Mouse (Mus musculus) brain, embryonic 18.5 days (tissue): ENCODE data around the gene Teddm3.
"Not testable (repeated sequence)": the region's sequence is repeated elsewhere in the genome, so short reads cannot be mapped to it uniquely, and the experiment has no call there.

Experiments used
- DNase-seq: peaks from one replicate; pipeline ENCODE4 v3.0.0-alpha.2; 2012; ENCODE audit warnings: low read depth, low spot score

The Teddm3 gene

GRCm38 (mm10) chr16:21153900-21154299, at the start of gene Teddm3:
TSS of gene Teddm3 (minus strand) at chr16:21154000.
- not testable (repeated sequence) for DNase-seq

- DNase-seq: no peak
Observed at GRCm38 (mm10) chr16:21202731-21203130, 48.9 kb upstream of the Teddm3 start.

- no peak for DNase-seq
Observed at GRCm38 (mm10) chr16:21199426-21199825, 45.6 kb upstream of the Teddm3 start.

GRCm38 (mm10) chr16:21198529-21198928, 44.7 kb upstream of the Teddm3 start:
- DNase-seq: no peak

- no peak for DNase-seq
Observed at GRCm38 (mm10) chr16:21198006-21198405, 44.2 kb upstream of the Teddm3 start.

GRCm38 (mm10) chr16:21197542-21197941, 43.7 kb upstream of the Teddm3 start:
- no peak for DNase-seq

- DNase-seq: no peak
Observed at GRCm38 (mm10) chr16:21196576-21196975, 42.8 kb upstream of the Teddm3 start.

GRCm38 (mm10) chr16:21195260-21195866, 41.6 kb upstream of the Teddm3 start:
- DNase-seq: no peak

- no peak for DNase-seq
Observed at GRCm38 (mm10) chr16:21194182-21194581, 40.4 kb upstream of the Teddm3 start.

- peak; percentile 66 for DNase-seq
Observed at GRCm38 (mm10) chr16:21192509-21193354, 38.9 kb upstream of the Teddm3 start.

GRCm38 (mm10) chr16:21191569-21191968, 37.8 kb upstream of the Teddm3 start:
- no peak for DNase-seq

GRCm38 (mm10) chr16:21188345-21188744, 34.5 kb upstream of the Teddm3 start:
- no peak for DNase-seq

- no peak for DNase-seq
Observed at GRCm38 (mm10) chr16:21187568-21187967, 33.8 kb upstream of the Teddm3 start.

GRCm38 (mm10) chr16:21184697-21185096, 30.9 kb upstream of the Teddm3 start:
- no peak for DNase-seq

GRCm38 (mm10) chr16:21182108-21182507, 28.3 kb upstream of the Teddm3 start:
- no peak for DNase-seq

GRCm38 (mm10) chr16:21175236-21175635, 21.4 kb upstream of the Teddm3 start:
- no peak for DNase-seq

- DNase-seq: no peak
Observed at GRCm38 (mm10) chr16:21168730-21169129, 14.9 kb upstream of the Teddm3 start.

GRCm38 (mm10) chr16:21165343-21166220, 11.8 kb upstream of the Teddm3 start:
- DNase-seq: not testable (repeated sequence)

- not testable (repeated sequence) for DNase-seq
Observed at GRCm38 (mm10) chr16:21163423-21163822, 9.6 kb upstream of the Teddm3 start.

- DNase-seq: not testable (repeated sequence)
Observed at GRCm38 (mm10) chr16:21159226-21159625, 5.4 kb upstream of the Teddm3 start.

- DNase-seq: not testable (repeated sequence)
Observed at GRCm38 (mm10) chr16:21156261-21156660, 2.5 kb upstream of the Teddm3 start.
